Mouse (Mus musculus): ENCODE measurements at regions not wholly inside any gene's neighbourhood (a gene's known extent, or its start where the extent isn't known, plus 50 kb on each side); places are given as distances from the start of the nearest gene placed in this dataset.
A peak's percentile ranks its signal among the peaks of the same experiment; 100 is the strongest.

GRCm38 (mm10) chr1:63903201-63903600 lies 134.1 kb upstream of the 4933402D24Rik start:
- H3K9ac ChIP-seq, result no peak overlapping the region
- WGBS, result 63% methylated on average over 3 of the region's 3 CpGs
- no peaks in the 10 kb centered on the region for H3K9me3 ChIP-seq (ENCODE audit: control insufficient read depth, low read length)
- no peak for DNase-seq (ENCODE audit: low spot score)
- H3K27ac ChIP-seq, result no peak overlapping the region
- no peaks in the 10 kb centered on the region for H3K36me3 ChIP-seq (replicated peaks; ENCODE audit: control insufficient read depth, insufficient read depth)
- no peaks in the 10 kb centered on the region for H3K27me3 ChIP-seq (ENCODE audit: control insufficient read depth, insufficient read depth, low read length)
- no peak overlapping the region for H3K4me3 ChIP-seq (replicated peaks; ENCODE audit: low read length)
- H3K4me1 ChIP-seq (replicated peaks; ENCODE audit: control insufficient read depth, insufficient read depth, low read length), result 0 out of 2 replicates have a peak, but pooled peaks cover 9% of the 10 kb centered on the region
- ATAC-seq (ENCODE audit: low FRiP score), result no peak
- H3K4me2 ChIP-seq (replicated peaks), result no peak overlapping the region

GRCm38 (mm10) chr1:63902391-63902790 lies 133.3 kb upstream of the 4933402D24Rik start:
- H3K4me1 ChIP-seq (replicated peaks; ENCODE audit: control insufficient read depth, insufficient read depth, low read length), result 0 out of 2 replicates have a peak, but pooled peaks cover 9% of the 10 kb centered on the region
- H3K4me2 ChIP-seq (replicated peaks), result no peak overlapping the region
- 39% methylated on average over 1 of the region's 1 CpGs for WGBS
- H3K9me3 ChIP-seq (ENCODE audit: control insufficient read depth, low read length), result no peaks in the 10 kb centered on the region
- ATAC-seq (ENCODE audit: low FRiP score) (no peak), DNase-seq (ENCODE audit: low spot score) (no peak)
- no peak overlapping the region for H3K27ac ChIP-seq
- H3K9ac ChIP-seq, result no peak overlapping the region
- no peak overlapping the region for H3K4me3 ChIP-seq (replicated peaks; ENCODE audit: low read length)
- H3K27me3 ChIP-seq (ENCODE audit: control insufficient read depth, insufficient read depth, low read length), result no peaks in the 10 kb centered on the region
- no peaks in the 10 kb centered on the region for H3K36me3 ChIP-seq (replicated peaks; ENCODE audit: control insufficient read depth, insufficient read depth)

- Histone ChIP-seq H3K27ac (no peak overlapping the region), H3K4me3 (replicated peaks; ENCODE audit: low read length) (no peak overlapping the region), H3K4me2 (replicated peaks) (no peak overlapping the region), H3K36me3 (replicated peaks; ENCODE audit: control insufficient read depth, insufficient read depth) (no peaks in the 10 kb centered on the region), H3K9me3 (ENCODE audit: control insufficient read depth, low read length) (no peaks in the 10 kb centered on the region), H3K4me1 (replicated peaks; ENCODE audit: control insufficient read depth, insufficient read depth, low read length) (0 out of 2 replicates have a peak, but pooled peaks cover 9% of the 10 kb centered on the region), H3K9ac (no peak overlapping the region), H3K27me3 (ENCODE audit: control insufficient read depth, insufficient read depth, low read length) (no peaks in the 10 kb centered on the region)
- DNase-seq (ENCODE audit: low spot score), result peak; percentile 46
- WGBS, result 58% methylated on average over 10 of the region's 10 CpGs
- ATAC-seq (ENCODE audit: low FRiP score), result no peak
Observed at GRCm38 (mm10) chr1:63899631-63900577, 130.8 kb upstream of the 4933402D24Rik start.

GRCm38 (mm10) chr1:63898766-63899165 lies 129.7 kb upstream of the 4933402D24Rik start:
- H3K4me2 ChIP-seq (replicated peaks), result no peak overlapping the region
- ATAC-seq (ENCODE audit: low FRiP score) (no peak), DNase-seq (ENCODE audit: low spot score) (no peak)
- no peaks in the 10 kb centered on the region for H3K36me3 ChIP-seq (replicated peaks; ENCODE audit: control insufficient read depth, insufficient read depth)
- no peaks in the 10 kb centered on the region for H3K27me3 ChIP-seq (ENCODE audit: control insufficient read depth, insufficient read depth, low read length)
- WGBS, result 89% methylated on average over 2 of the region's 2 CpGs
- H3K9ac ChIP-seq, result no peak overlapping the region
- H3K27ac ChIP-seq, result no peak overlapping the region
- no peak overlapping the region for H3K4me3 ChIP-seq (replicated peaks; ENCODE audit: low read length)
- no peaks in the 10 kb centered on the region for H3K9me3 ChIP-seq (ENCODE audit: control insufficient read depth, low read length)
- 0 out of 2 replicates have a peak, but pooled peaks cover 9% of the 10 kb centered on the region for H3K4me1 ChIP-seq (replicated peaks; ENCODE audit: control insufficient read depth, insufficient read depth, low read length)

GRCm38 (mm10) chr1:63897556-63897955 lies 128.5 kb upstream of the 4933402D24Rik start:
- Histone ChIP-seq H3K4me1 (replicated peaks; ENCODE audit: control insufficient read depth, insufficient read depth, low read length) (0 out of 2 replicates have a peak, but pooled peaks cover 9% of the 10 kb centered on the region), H3K9me3 (ENCODE audit: control insufficient read depth, low read length) (no peaks in the 10 kb centered on the region), H3K9ac (no peak overlapping the region), H3K4me3 (replicated peaks; ENCODE audit: low read length) (no peak overlapping the region), H3K27me3 (ENCODE audit: control insufficient read depth, insufficient read depth, low read length) (no peaks in the 10 kb centered on the region), H3K27ac (no peak overlapping the region), H3K4me2 (replicated peaks) (no peak overlapping the region), H3K36me3 (replicated peaks; ENCODE audit: control insufficient read depth, insufficient read depth) (no peaks in the 10 kb centered on the region)
- ATAC-seq (ENCODE audit: low FRiP score), result no peak
- WGBS, result 60% methylated on average over 2 of the region's 2 CpGs
- no peak for DNase-seq (ENCODE audit: low spot score)

GRCm38 (mm10) chr1:63879570-63879969 lies 110.5 kb upstream of the 4933402D24Rik start:
- H3K36me3 ChIP-seq (replicated peaks; ENCODE audit: control insufficient read depth, insufficient read depth), result no peaks in the 10 kb centered on the region
- H3K27me3 ChIP-seq (ENCODE audit: control insufficient read depth, insufficient read depth, low read length), result no peaks in the 10 kb centered on the region
- WGBS, result 87% methylated on average over 3 of the region's 3 CpGs

GRCm38 (mm10) chr1:63876589-63877251 lies 107.7 kb upstream of the 4933402D24Rik start:
- H3K27me3 ChIP-seq (ENCODE audit: control insufficient read depth, insufficient read depth, low read length), result no peaks in the 10 kb centered on the region
- H3K9me3 ChIP-seq (ENCODE audit: control insufficient read depth, low read length), result no peaks in the 10 kb centered on the region
- H3K4me3 ChIP-seq (replicated peaks; ENCODE audit: low read length), result no peak overlapping the region
- no peak overlapping the region for H3K27ac ChIP-seq
- 87% methylated on average over 5 of the region's 5 CpGs for WGBS
- no peak for DNase-seq (ENCODE audit: low spot score)
- no peaks in the 10 kb centered on the region for H3K4me1 ChIP-seq (replicated peaks; ENCODE audit: control insufficient read depth, insufficient read depth, low read length)
- ATAC-seq (ENCODE audit: low FRiP score), result no peak
- H3K9ac ChIP-seq, result no peak overlapping the region
- no peaks in the 10 kb centered on the region for H3K36me3 ChIP-seq (replicated peaks; ENCODE audit: control insufficient read depth, insufficient read depth)
- H3K4me2 ChIP-seq (replicated peaks), result no peak overlapping the region

More at GRCm38 (mm10) chr1:63879570-63879969, 110.5 kb upstream of the 4933402D24Rik start:
- Histone ChIP-seq H3K4me2 (replicated peaks) (no peak overlapping the region), H3K9ac (no peak overlapping the region), H3K27ac (no peak overlapping the region), H3K4me1 (replicated peaks; ENCODE audit: control insufficient read depth, insufficient read depth, low read length) (no peaks in the 10 kb centered on the region), H3K9me3 (ENCODE audit: control insufficient read depth, low read length) (no peaks in the 10 kb centered on the region), H3K4me3 (replicated peaks; ENCODE audit: low read length) (no peak overlapping the region)
- DNase-seq (ENCODE audit: low spot score) (no peak), ATAC-seq (ENCODE audit: low FRiP score) (no peak)

GRCm38 (mm10) chr1:63875297-63875962 lies 106.4 kb upstream of the 4933402D24Rik start:
- no peaks in the 10 kb centered on the region for H3K9me3 ChIP-seq (ENCODE audit: control insufficient read depth, low read length)
- no peaks in the 10 kb centered on the region for H3K27me3 ChIP-seq (ENCODE audit: control insufficient read depth, insufficient read depth, low read length)
- no peak overlapping the region for H3K4me2 ChIP-seq (replicated peaks)
- 65% methylated on average over 3 of the region's 3 CpGs for WGBS
- no peak overlapping the region for H3K4me3 ChIP-seq (replicated peaks; ENCODE audit: low read length)
- ATAC-seq (ENCODE audit: low FRiP score) (no peak), DNase-seq (ENCODE audit: low spot score) (no peak)
- H3K27ac ChIP-seq, result no peak overlapping the region
- no peaks in the 10 kb centered on the region for H3K4me1 ChIP-seq (replicated peaks; ENCODE audit: control insufficient read depth, insufficient read depth, low read length)
- H3K9ac ChIP-seq, result no peak overlapping the region
- no peaks in the 10 kb centered on the region for H3K36me3 ChIP-seq (replicated peaks; ENCODE audit: control insufficient read depth, insufficient read depth)

- ATAC-seq (ENCODE audit: low FRiP score) (no peak), DNase-seq (ENCODE audit: low spot score) (no peak)
- Histone ChIP-seq H3K27me3 (ENCODE audit: control insufficient read depth, insufficient read depth, low read length) (no peaks in the 10 kb centered on the region), H3K27ac (no peak overlapping the region), H3K9me3 (ENCODE audit: control insufficient read depth, low read length) (no peaks in the 10 kb centered on the region), H3K9ac (no peak overlapping the region), H3K4me3 (replicated peaks; ENCODE audit: low read length) (no peak overlapping the region), H3K36me3 (replicated peaks; ENCODE audit: control insufficient read depth, insufficient read depth) (no peaks in the 10 kb centered on the region), H3K4me1 (replicated peaks; ENCODE audit: control insufficient read depth, insufficient read depth, low read length) (no peaks in the 10 kb centered on the region), H3K4me2 (replicated peaks) (no peak overlapping the region)
- WGBS, result 90% methylated on average over 6 of the region's 6 CpGs
Observed at GRCm38 (mm10) chr1:63871831-63872230, 102.8 kb upstream of the 4933402D24Rik start.
